Mouse (Mus musculus) heart, adult 2 months (tissue): Measurements from ENCODE around the gene Coq9.

Experiments used
- CTCF ChIP-seq: fragments of 200-600 bp; IDR thresholded peaks from 2 replicates; pipeline ENCODE4 v1.8.1; 2022; ENCODE audit warnings: antibody characterized with exemption, mild to moderate bottlenecking, moderate library complexity
- EP300 ChIP-seq: fragments of 200-500 bp; IDR thresholded peaks from 2 replicates; pipeline ENCODE4 v1.6.1; 2011; ENCODE audit warnings: low read depth, low read length, control low read depth; ENCODE audit not compliant: insufficient read depth
- POLR2A ChIP-seq: fragments of 200-500 bp; IDR thresholded peaks from 2 replicates; pipeline ENCODE4 v1.6.1; 2011; ENCODE audit warnings: mild to moderate bottlenecking, low read depth, low read length, control low read depth; ENCODE audit not compliant: insufficient read depth

- no peak for TF ChIP-seq CTCF
- TF ChIP-seq POLR2A: no peak
- no peak for TF ChIP-seq EP300
Measured at GRCm38 (mm10) chr8:94794368-94794767, 43.8 kb upstream of the Coq9 start.
